Mouse (Mus musculus): ENCODE measurements at regions not wholly inside any gene's neighbourhood (a gene's known extent, or its start where the extent isn't known, plus 50 kb on each side); places are given as distances from the start of the nearest gene placed in this dataset.

GRCm38 (mm10) chr2:61100854-61101253 is 137.9 kb upstream of the Rbms1 start:
- no peak for DNase-seq (ENCODE audit: low spot score)

- no peak for DNase-seq (ENCODE audit: low spot score)
These were observed 125.5 kb upstream of the Rbms1 start for GRCm38 (mm10) chr2:61088501-61088900.

GRCm38 (mm10) chr2:61084835-61085234 is 121.8 kb upstream of the Rbms1 start:
- DNase-seq (ENCODE audit: low spot score): no peak

- no peak for DNase-seq (ENCODE audit: low spot score)
These were observed 120.1 kb upstream of the Rbms1 start for GRCm38 (mm10) chr2:61083100-61083499.

GRCm38 (mm10) chr2:61082640-61083039 is 119.6 kb upstream of the Rbms1 start:
- no peak for DNase-seq (ENCODE audit: low spot score)

GRCm38 (mm10) chr2:61080006-61080405 is 117.0 kb upstream of the Rbms1 start:
- no peak for DNase-seq (ENCODE audit: low spot score)

DNA sequence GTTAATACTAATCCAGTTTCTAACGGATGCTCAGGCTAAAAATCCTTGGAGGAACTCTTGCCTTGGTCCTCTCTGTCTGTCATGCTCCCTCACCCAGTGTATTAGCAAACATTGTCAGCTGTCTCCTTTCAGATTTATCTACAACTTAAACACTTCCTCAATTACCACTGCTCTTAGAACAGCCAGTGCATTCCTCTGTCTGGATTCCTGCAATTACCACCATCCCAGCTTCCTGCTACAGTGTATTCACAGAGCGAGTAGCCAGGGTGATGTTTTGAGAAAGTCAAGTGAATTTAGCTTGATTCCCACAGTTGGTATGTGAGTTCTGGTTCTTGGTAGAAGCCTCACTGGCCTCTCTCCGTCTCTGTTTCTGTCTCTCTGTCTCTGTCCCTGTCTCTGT is 108.0 kb upstream of the Rbms1 start:
- no peak for DNase-seq (ENCODE audit: low spot score)

DNA sequence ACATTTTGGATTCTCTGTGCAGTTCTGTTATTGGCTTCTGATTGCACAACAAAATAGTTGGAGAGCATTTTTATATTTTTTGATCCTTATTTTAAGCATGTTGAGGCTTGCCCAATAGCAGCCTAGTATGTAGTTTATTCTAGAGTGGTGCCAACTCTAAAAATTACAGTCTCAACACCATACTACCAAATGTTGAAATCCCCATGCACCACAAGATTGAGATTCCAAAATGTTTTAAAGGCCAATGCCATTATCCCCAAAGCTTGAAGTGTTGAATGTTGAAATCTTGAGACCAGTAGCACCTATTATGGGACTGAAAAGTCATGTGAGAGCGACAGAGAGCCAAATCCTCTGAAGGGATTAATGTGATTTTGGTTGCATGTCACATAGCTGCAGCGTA is 104.9 kb upstream of the Rbms1 start:
- no peak for DNase-seq (ENCODE audit: low spot score)

DNA sequence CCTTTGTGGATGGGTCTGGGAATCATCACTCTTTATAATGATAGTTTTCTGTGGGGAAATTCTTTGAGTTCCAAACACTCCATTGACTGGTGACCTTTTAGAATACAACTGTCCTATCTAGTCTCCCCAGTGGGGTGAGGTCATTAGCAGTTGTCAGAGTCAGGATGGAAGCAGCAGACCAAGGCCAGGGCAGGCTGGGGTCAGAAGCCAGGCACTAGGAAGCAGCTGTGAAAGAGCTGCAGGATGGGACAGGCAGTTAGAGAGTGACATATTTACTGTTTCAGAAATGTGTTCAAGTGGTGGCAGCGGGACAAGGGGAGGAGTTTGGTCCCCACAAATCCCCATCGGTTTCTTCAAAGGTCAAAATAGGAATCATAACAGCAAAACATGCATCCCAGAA is 99.1 kb upstream of the Rbms1 start:
- DNase-seq (ENCODE audit: low spot score): no peak

DNA sequence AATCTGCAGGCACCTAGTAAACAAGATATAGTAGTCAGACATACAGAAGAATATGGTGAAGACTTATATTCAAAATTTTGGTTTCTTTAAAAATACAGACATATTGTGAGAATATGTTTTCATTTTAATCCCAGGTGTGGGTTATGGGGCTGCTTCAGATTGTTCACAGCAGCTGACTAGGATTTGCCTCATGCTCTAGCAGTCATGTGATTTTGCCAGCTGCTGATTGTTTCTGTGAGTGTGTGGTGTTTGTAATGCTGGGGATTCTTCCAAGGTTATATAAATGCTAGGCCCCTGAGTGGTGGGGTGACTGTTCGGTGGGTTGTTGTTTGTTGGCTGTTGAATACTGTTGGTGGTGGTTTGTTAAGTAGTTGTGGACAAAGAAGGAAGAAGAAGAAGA is 97.9 kb upstream of the Rbms1 start:
- DNase-seq (ENCODE audit: low spot score): no peak

- no peak for DNase-seq (ENCODE audit: low spot score)
These were observed 95.7 kb upstream of the Rbms1 start for GRCm38 (mm10) chr2:61058545-61059235.

DNA sequence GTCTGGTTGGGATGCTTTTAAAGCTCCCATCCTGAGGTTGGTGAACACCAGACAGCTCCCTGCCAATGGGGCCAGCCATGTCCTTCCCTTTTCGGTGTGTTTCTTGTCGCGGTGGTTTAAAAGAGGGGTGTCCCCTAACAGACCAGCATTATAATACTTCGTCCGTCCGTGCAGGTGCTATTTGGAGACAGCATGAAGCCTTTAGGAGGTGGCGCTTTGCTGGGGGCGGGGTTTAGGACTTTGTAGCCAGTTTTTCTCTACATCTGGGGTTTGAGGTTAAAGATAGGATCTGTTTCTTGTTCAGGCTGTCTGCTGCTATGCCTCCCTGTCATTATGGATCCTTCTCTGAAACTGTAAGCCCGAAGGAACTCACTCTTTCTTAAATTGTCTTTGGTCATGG is 89.3 kb upstream of the Rbms1 start:
- no peak for DNase-seq (ENCODE audit: low spot score)

- no peak for DNase-seq (ENCODE audit: low spot score)
These were observed 88.8 kb upstream of the Rbms1 start for GRCm38 (mm10) chr2:61051808-61052207.

DNA sequence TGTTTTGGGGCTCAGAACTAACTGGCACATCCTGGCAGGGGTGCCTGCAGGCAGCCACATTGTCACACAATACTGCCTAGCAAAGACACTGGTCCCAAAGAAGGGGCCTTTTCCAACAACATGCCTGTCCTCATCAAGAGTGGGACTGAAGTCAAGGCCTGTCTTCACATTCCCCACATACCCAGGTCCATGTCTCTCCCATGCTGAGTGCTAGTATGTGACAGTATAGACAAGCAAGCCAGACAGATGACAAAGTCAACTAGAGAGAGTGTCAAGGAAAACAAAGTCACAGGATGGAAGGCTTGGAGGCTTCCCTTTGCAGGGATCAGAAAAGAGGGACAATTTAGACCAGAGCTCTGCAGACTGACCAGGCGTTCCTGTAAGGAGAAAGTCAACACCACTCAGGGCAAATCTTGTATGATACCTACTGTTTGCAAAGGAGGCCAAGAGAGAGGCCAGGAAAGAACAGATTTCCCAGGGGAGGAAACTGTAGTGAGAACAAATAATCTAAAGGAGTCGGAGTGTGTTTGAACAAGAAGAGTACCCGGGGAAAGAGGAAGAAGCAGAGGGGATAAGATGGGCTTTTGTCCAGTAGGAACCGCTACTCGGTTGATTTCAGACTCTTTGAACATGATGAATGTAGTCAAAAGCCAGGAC is 83.2 kb upstream of the Rbms1 start:
- no peak for DNase-seq (ENCODE audit: low spot score)

DNA sequence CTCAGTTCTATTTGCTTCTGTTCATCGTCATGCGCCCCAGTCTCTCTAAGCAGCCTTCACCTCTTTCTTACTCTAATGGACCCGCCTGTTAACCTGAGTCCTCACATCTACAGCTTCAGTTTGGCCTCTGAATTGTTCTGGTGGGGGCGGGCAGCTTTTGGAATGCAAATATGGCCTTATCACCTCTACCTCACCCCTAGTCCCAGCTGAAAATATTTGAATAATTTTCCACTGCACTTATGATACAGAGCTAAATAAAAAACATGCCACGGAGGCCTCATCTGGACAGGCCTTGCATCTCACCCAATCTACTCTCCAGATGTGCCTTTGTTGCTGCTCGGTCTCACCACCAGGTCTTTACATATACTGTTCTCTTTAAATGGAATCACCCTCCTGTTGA is 82.5 kb upstream of the Rbms1 start:
- no peak for DNase-seq (ENCODE audit: low spot score)

GRCm38 (mm10) chr2:61032920-61033319 is 69.9 kb upstream of the Rbms1 start:
- DNase-seq (ENCODE audit: low spot score): no peak

DNA sequence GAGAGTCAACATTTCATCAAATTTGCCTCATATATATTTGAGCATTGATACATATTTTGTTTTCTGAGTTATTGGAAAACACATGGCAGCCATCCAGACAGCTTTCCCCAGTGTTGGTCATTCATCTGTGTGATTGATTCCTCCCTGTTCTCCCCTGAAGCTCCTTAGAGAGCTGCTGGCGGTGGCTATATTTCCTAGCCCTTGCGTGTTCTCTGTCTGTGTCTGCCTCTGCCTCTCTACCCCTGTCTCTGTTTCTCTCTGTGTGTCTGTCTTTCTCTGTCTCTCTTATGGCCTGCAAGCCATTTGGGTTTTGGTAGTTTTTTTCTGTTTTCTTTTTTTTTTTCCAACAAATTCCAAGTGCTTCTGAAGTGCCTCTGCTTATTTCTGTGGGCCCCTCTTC is 66.7 kb upstream of the Rbms1 start:
- no peak for DNase-seq (ENCODE audit: low spot score)

- DNase-seq (ENCODE audit: low spot score): no peak
These were observed 65.6 kb upstream of the Rbms1 start for GRCm38 (mm10) chr2:61028578-61028977.

DNA sequence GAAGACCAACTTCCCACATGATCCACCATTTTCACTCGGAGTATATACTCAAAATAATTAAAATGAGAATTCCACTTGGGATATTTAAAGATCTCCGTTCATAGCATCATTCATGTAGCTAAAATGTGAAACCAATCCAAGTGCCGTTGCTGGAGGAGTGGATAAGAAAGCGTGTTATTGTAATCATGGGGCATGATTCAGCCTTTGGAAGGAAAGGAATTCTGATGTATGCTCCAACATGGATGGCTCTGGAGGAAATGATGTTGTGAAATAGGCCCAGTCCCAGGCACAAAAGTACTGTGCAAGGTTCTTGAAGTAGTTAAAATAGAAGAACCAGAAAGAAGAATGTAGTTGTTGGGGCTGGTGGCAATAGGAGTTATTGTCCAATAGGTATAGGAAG is 64.7 kb upstream of the Rbms1 start:
- DNase-seq (ENCODE audit: low spot score): no peak

DNA sequence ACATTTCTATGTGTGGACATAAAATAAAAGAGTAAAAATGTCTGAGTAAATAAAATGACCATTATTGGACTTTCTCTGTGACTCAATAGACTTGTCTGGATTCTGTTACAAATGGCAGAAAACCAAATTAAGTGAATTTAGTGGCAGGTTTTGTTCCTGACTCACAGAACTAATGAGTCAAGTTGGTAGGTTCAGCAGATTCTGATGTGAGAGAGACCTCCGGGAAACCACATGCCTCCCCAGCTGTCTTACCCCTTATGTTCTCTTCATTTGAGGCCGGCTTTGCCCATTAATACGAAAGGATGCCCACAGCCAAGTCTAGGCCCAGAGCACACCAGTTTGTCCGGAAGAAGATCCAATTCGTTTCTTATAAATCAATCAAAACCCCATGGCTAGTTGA is 59.4 kb upstream of the Rbms1 start:
- DNase-seq (ENCODE audit: low spot score): no peak

DNA sequence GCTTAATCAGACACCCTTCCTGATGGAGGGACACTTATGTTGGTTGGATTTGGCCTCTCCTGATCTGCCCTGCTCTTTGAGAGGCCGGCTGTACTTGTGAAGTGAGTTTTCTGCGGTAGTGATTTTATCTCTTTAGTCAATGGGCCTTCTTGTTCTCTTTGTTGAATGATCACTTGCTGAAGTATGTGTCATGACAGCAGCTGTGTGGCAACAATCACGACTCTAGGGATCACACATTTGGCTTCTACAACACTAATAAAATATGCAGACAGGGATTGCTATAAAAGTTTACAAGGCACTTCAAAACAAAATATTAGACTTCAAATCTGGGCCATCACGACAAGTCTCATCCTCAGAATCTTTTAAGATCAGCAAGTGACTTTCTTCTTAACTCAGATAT is 57.8 kb upstream of the Rbms1 start:
- DNase-seq (ENCODE audit: low spot score): no peak

GRCm38 (mm10) chr2:61013006-61013405 is 50.0 kb upstream of the Rbms1 start:
- DNase-seq (ENCODE audit: low spot score): no peak
